Mouse (Mus musculus) small intestine, adult 2 months (tissue): ENCODE results near the gene 3830406C13Rik.

Experiments used
- CTCF ChIP-seq: fragments of 200-500 bp; IDR thresholded peaks from 2 replicates; pipeline ENCODE4 v1.5.1; 2012; ENCODE audit warnings: low read depth, mild to moderate bottlenecking, control low read depth, inconsistent platforms, low read length, moderate library complexity, mixed read lengths; ENCODE audit not compliant: insufficient replicate concordance, insufficient read length; ENCODE audit errors: extremely low read depth
- POLR2A ChIP-seq: fragments of 200-500 bp; IDR thresholded peaks from 2 replicates; pipeline ENCODE4 v1.6.1; 2012; ENCODE audit warnings: low read depth, mild to moderate bottlenecking, control low read depth, inconsistent platforms, low read length, moderate library complexity

DNA sequence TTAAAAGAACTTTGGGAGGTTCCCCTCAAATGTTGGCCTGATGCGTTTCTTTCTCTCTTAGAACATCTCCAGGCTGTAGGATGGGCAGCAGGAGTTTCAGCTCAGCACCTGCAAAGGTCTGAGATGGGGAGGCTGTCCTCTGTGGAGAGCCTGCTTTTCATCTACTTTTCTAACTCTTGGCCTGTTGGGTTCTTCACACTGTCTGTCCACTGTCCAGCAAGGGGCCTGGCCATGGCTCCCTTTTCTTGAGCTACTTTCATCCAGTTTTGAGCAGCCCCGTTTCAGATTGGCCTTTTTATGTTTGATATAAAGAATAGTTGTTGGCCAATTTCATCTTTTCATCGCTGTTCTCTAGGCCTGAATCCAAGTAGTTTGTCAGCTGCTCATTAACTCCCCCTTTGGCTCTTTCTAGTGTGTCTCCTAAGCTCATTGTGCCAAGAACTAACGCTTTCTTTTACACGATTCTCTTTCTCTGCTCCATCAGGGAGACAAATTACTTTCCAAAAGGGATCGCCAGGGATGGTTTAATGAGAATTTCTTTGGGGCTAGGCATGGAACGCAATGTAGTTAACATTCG lies 53.5 kb downstream of the 3830406C13Rik start:
- no peak for TF ChIP-seq POLR2A
- no peak for TF ChIP-seq CTCF
